Mouse (Mus musculus) embryonic facial prominence, embryonic 13.5 days (tissue): ENCODE data around the gene Dusp9. TPM values are rescaled to one million over a fixed set of nuclear protein-coding genes. Genes with fewer than 3 reads are reported as not detected.
A peak's percentile ranks its signal among the peaks of the same experiment; 100 is the strongest.

Experiments used
- ATAC-seq: fragments of 200-750 bp; cut with Nextera tagmentation; 2 replicates; pipeline ENCODE4 v1.8.0; 2017; ENCODE audit warnings: low read depth; ENCODE audit not compliant: insufficient number of reproducible peaks, insufficient read depth, low FRiP score, low TSS enrichment
- H3K27ac ChIP-seq: fragments of 300-500 bp; sonication (generic); 2 replicates; pipeline ENCODE4 v1.5.1; 2015; ENCODE audit warnings: moderate library complexity, mild to moderate bottlenecking, inconsistent platforms
- H3K27me3 ChIP-seq: fragments of 300-500 bp; sonication (generic); 2 replicates; pipeline ENCODE4 v1.6.1; 2015; ENCODE audit warnings: mild to moderate bottlenecking, inconsistent platforms
- H3K36me3 ChIP-seq: fragments of 300-500 bp; sonication (generic); 2 replicates; pipeline ENCODE4 v1.6.1; 2015; ENCODE audit warnings: mild to moderate bottlenecking, inconsistent platforms
- H3K4me1 ChIP-seq: fragments of 300-500 bp; sonication (generic); 2 replicates; pipeline ENCODE4 v1.6.1; 2015; ENCODE audit warnings: inconsistent platforms
- H3K4me2 ChIP-seq: fragments of 300-500 bp; sonication (generic); 2 replicates; pipeline ENCODE4 v1.6.1; 2015; ENCODE audit warnings: moderate library complexity, mild to moderate bottlenecking, inconsistent platforms
- H3K4me3 ChIP-seq: fragments of 300-500 bp; sonication (generic); 2 replicates; pipeline ENCODE4 v1.5.1; 2015; ENCODE audit warnings: mild to moderate bottlenecking, inconsistent platforms
- H3K9ac ChIP-seq: fragments of 300-500 bp; sonication (generic); 2 replicates; pipeline ENCODE4 v1.6.1; 2015; ENCODE audit warnings: mild to moderate bottlenecking, inconsistent platforms
- H3K9me3 ChIP-seq: fragments of 300-500 bp; sonication (generic); 2 replicates; pipeline ENCODE4 v1.6.1; 2016; ENCODE audit warnings: inconsistent platforms
- WGBS: fragments of 180-500 bp; shearing (Covaris S2); methylation state at CpG from one replicate; pipeline ENCODE4 v1.1.7; 2015; ENCODE audit warnings: mixed read lengths; 5-methylcytosine and 5-hydroxymethylcytosine counted together
- polyA plus RNA-seq: library from polyadenylated mRNA; unstranded; fragments of >200 nt; fragmentation: Nextera tagmentation; extraction: Ambion mirVana; gene quantifications from 2 replicates; pipeline ENCODE4 v1.2.1, GENCODE M21; 2015

Gene Dusp9
- 13.3 and 17.4 TPM in 2 replicates for polyA plus RNA-seq

- Histone ChIP-seq H3K9me3 (no peaks in the 10 kb centered on the region), H3K27me3 (peaks cover 62% of the 10 kb centered on the region), H3K4me1 (peaks cover 6% of the 10 kb centered on the region; the same call in 1 of the 2 replicates), H3K36me3 (no peaks in the 10 kb centered on the region), H3K4me2 (peak within 1 kb of the TSS; percentile 62), H3K9ac (peak within 1 kb of the TSS; percentile 64), H3K27ac (no peak within 1 kb of the TSS), H3K4me3 (peak within 1 kb of the TSS; percentile 43)
- peak; percentile 48; the same call in 1 of the 2 replicates for ATAC-seq
- WGBS, result 21% methylated on average over 28 of the region's 28 CpGs
Observed at GRCm38 (mm10) chrX:73639255-73639675, at the start of gene Dusp9. Gene Dusp9 (plus strand): TSS chrX:73639419.

GRCm38 (mm10) chrX:73593212-73593611 lies 46.0 kb upstream of the Dusp9 start:
- Histone ChIP-seq H3K4me1 (no peaks in the 10 kb centered on the region), H3K4me2 (no peak overlapping the region), H3K9ac (no peak overlapping the region), H3K27ac (no peak overlapping the region), H3K4me3 (no peak overlapping the region), H3K27me3 (peaks cover 10% of the 10 kb centered on the region), H3K9me3 (no peaks in the 10 kb centered on the region), H3K36me3 (no peaks in the 10 kb centered on the region)
- WGBS, result 29% methylated on average over 6 of the region's 6 CpGs
- no peak for ATAC-seq

GRCm38 (mm10) chrX:73594451-73595121 lies 44.6 kb upstream of the Dusp9 start:
- 23% methylated on average over 12 of the region's 12 CpGs for WGBS
- Histone ChIP-seq H3K4me3 (no peak overlapping the region), H3K27me3 (peaks cover 10% of the 10 kb centered on the region), H3K27ac (no peak overlapping the region), H3K9ac (no peak overlapping the region), H3K4me2 (peak overlapping the region; percentile 16), H3K9me3 (no peaks in the 10 kb centered on the region), H3K4me1 (no peaks in the 10 kb centered on the region), H3K36me3 (no peaks in the 10 kb centered on the region)
- ATAC-seq, result no peak

GRCm38 (mm10) chrX:73595297-73595938 lies 43.8 kb upstream of the Dusp9 start:
- Histone ChIP-seq H3K4me3 (no peak overlapping the region), H3K4me1 (no peaks in the 10 kb centered on the region), H3K4me2 (no peak overlapping the region), H3K36me3 (no peaks in the 10 kb centered on the region), H3K27ac (no peak overlapping the region), H3K9ac (no peak overlapping the region), H3K9me3 (no peaks in the 10 kb centered on the region), H3K27me3 (peaks cover 10% of the 10 kb centered on the region)
- 49% methylated on average over 4 of the region's 4 CpGs for WGBS
- ATAC-seq, result no peak

- Histone ChIP-seq H3K4me3 (no peak overlapping the region), H3K4me1 (no peaks in the 10 kb centered on the region), H3K27me3 (no peaks in the 10 kb centered on the region), H3K36me3 (no peaks in the 10 kb centered on the region), H3K27ac (no peak overlapping the region), H3K9me3 (no peaks in the 10 kb centered on the region), H3K9ac (no peak overlapping the region), H3K4me2 (no peak overlapping the region)
- ATAC-seq, result no peak
- WGBS, result 76% methylated on average over 1 of the region's 1 CpGs
Observed at GRCm38 (mm10) chrX:73601456-73601855, 37.8 kb upstream of the Dusp9 start.

- no peaks in the 10 kb centered on the region for H3K9me3 ChIP-seq
- no peaks in the 10 kb centered on the region for H3K36me3 ChIP-seq
- WGBS, result 67% methylated on average over 4 of the region's 4 CpGs
- peaks cover 17% of the 10 kb centered on the region for H3K27me3 ChIP-seq
- no peaks in the 10 kb centered on the region for H3K4me1 ChIP-seq
- no peak overlapping the region for H3K9ac ChIP-seq
- H3K27ac ChIP-seq, result no peak overlapping the region
- H3K4me2 ChIP-seq, result no peak overlapping the region
- no peak for ATAC-seq
- no peak overlapping the region for H3K4me3 ChIP-seq
Observed at GRCm38 (mm10) chrX:73613665-73614064, 25.6 kb upstream of the Dusp9 start.

- WGBS, result 81% methylated on average over 1 of the region's 1 CpGs
- Histone ChIP-seq H3K9me3 (no peaks in the 10 kb centered on the region), H3K4me3 (no peak overlapping the region)
Observed at GRCm38 (mm10) chrX:73615876-73616275, 23.3 kb upstream of the Dusp9 start.

GRCm38 (mm10) chrX:73619401-73619800 lies 19.8 kb upstream of the Dusp9 start:
- Histone ChIP-seq H3K9ac (no peak overlapping the region), H3K36me3 (no peaks in the 10 kb centered on the region), H3K27ac (no peak overlapping the region), H3K9me3 (no peaks in the 10 kb centered on the region), H3K27me3 (peaks cover 20% of the 10 kb centered on the region), H3K4me1 (no peaks in the 10 kb centered on the region), H3K4me2 (no peak overlapping the region), H3K4me3 (no peak overlapping the region)
- no peak for ATAC-seq

More at GRCm38 (mm10) chrX:73615876-73616275, 23.3 kb upstream of the Dusp9 start:
- Histone ChIP-seq H3K4me1 (no peaks in the 10 kb centered on the region), H3K27me3 (peaks cover 22% of the 10 kb centered on the region), H3K36me3 (no peaks in the 10 kb centered on the region), H3K9ac (no peak overlapping the region), H3K4me2 (no peak overlapping the region), H3K27ac (no peak overlapping the region)
- no peak for ATAC-seq

GRCm38 (mm10) chrX:73619890-73620289 lies 19.3 kb upstream of the Dusp9 start:
- WGBS, result 92% methylated on average over 2 of the region's 2 CpGs
- Histone ChIP-seq H3K9me3 (no peaks in the 10 kb centered on the region), H3K4me1 (no peaks in the 10 kb centered on the region), H3K4me2 (no peak overlapping the region), H3K27me3 (peaks cover 15% of the 10 kb centered on the region), H3K4me3 (no peak overlapping the region), H3K27ac (no peak overlapping the region), H3K36me3 (no peaks in the 10 kb centered on the region), H3K9ac (no peak overlapping the region)
- no peak for ATAC-seq

GRCm38 (mm10) chrX:73626981-73627380 lies 12.2 kb upstream of the Dusp9 start:
- no peaks in the 10 kb centered on the region for H3K4me1 ChIP-seq

GRCm38 (mm10) chrX:73635425-73635824 lies 3.8 kb upstream of the Dusp9 start:
- H3K9ac ChIP-seq, result 0 out of 2 replicates have a peak overlapping the region, but pooled peaks have one; percentile 44
- ATAC-seq, result no peak

More at GRCm38 (mm10) chrX:73626981-73627380, 12.2 kb upstream of the Dusp9 start:
- no peak overlapping the region for H3K9ac ChIP-seq
- ATAC-seq, result no peak
- no peaks in the 10 kb centered on the region for H3K9me3 ChIP-seq
- H3K4me3 ChIP-seq, result no peak overlapping the region
- no peak overlapping the region for H3K27ac ChIP-seq
- no peak overlapping the region for H3K4me2 ChIP-seq
- H3K36me3 ChIP-seq, result no peaks in the 10 kb centered on the region
- peaks cover 13% of the 10 kb centered on the region; the same call in 1 of the 2 replicates for H3K27me3 ChIP-seq

GRCm38 (mm10) chrX:73637415-73637814 lies 1.8 kb upstream of the Dusp9 start:
- Histone ChIP-seq H3K9me3 (no peaks in the 10 kb centered on the region), H3K9ac (0 out of 2 replicates have a peak overlapping the region, but pooled peaks have one; percentile 52), H3K4me1 (peaks cover 6% of the 10 kb centered on the region; the same call in 1 of the 2 replicates), H3K4me3 (peak overlapping the region; percentile 35), H3K27ac (no peak overlapping the region), H3K36me3 (no peaks in the 10 kb centered on the region), H3K27me3 (peaks cover 72% of the 10 kb centered on the region), H3K4me2 (peak overlapping the region; percentile 72)
- WGBS, result 18% methylated on average over 19 of the region's 19 CpGs
- no peak for ATAC-seq

More at GRCm38 (mm10) chrX:73635425-73635824, 3.8 kb upstream of the Dusp9 start:
- WGBS, result 25% methylated on average over 18 of the region's 19 CpGs
- no peak overlapping the region for H3K27ac ChIP-seq
- no peaks in the 10 kb centered on the region for H3K9me3 ChIP-seq
- H3K36me3 ChIP-seq, result no peaks in the 10 kb centered on the region
- H3K4me2 ChIP-seq, result peak overlapping the region; percentile 54
- H3K27me3 ChIP-seq, result peaks cover 67% of the 10 kb centered on the region
- H3K4me1 ChIP-seq, result peaks cover 6% of the 10 kb centered on the region; the same call in 1 of the 2 replicates
- peak overlapping the region; percentile 25 for H3K4me3 ChIP-seq
